Mouse (Mus musculus) MEL (cell line): Measurements from ENCODE around the gene Gm21866. TPM values are rescaled to one million over a fixed set of nuclear protein-coding genes. Genes with fewer than 3 reads are reported as not detected.
"Not testable (repeated sequence)": the region's sequence is repeated elsewhere in the genome, so short reads cannot be mapped to it uniquely, and the experiment has no call there.

Experiments used
- DNase-seq: peaks from one replicate; pipeline ENCODE4 v3.0.0; 2011; ENCODE audit warnings: low read depth, low spot score
- H3K27ac ChIP-seq: 2 replicates; pipeline ENCODE4 v1.5.1; 2012; ENCODE audit warnings: low read depth, mild to moderate bottlenecking, control low read depth, low read length, moderate library complexity; ENCODE audit not compliant: control insufficient read depth
- H3K27me3 ChIP-seq, 2 experiments: fragments of 150-350 bp in 1 of 2; sonication (generic) in 1 of 2; 2 replicates each; pipeline ENCODE4 v1.6.1; 2012; ENCODE audit warnings: low read length in 2 of 2, mild to moderate bottlenecking in 2 of 2, improper control_type of control experiment in 1 of 2, moderate library complexity in 1 of 2; ENCODE audit not compliant: insufficient read depth in 2 of 2, control insufficient read depth in 1 of 2
- H3K36me3 ChIP-seq, 2 experiments: 2 replicates each; pipeline ENCODE4 v1.6.1; 2012 to 2014; ENCODE audit warnings: low read length in 2 of 2, improper control_type of control experiment in 1 of 2, inconsistent platforms in 1 of 2, mild to moderate bottlenecking in 1 of 2; ENCODE audit not compliant: insufficient read depth in 2 of 2, control insufficient read depth in 1 of 2
- H3K4me1 ChIP-seq, 2 experiments: fragments of 150-350 bp in 1 of 2; sonication (generic) in 1 of 2; 2 replicates each; pipeline ENCODE4 v1.6.1; 2012; ENCODE audit warnings: low read length in 2 of 2, improper control_type of control experiment in 1 of 2, mild to moderate bottlenecking in 1 of 2; ENCODE audit not compliant: insufficient read depth in 2 of 2, control insufficient read depth in 1 of 2
- H3K4me3 ChIP-seq, 2 experiments: fragments of 150-350 bp in 1 of 2; sonication (generic) in 1 of 2; 2 replicates each; pipeline ENCODE4 v1.5.1; 2012; ENCODE audit warnings: low read depth in 2 of 2, low read length in 2 of 2, mild to moderate bottlenecking in 2 of 2, moderate library complexity in 2 of 2, control low read depth in 1 of 2, improper control_type of control experiment in 1 of 2; ENCODE audit not compliant: control insufficient read depth in 1 of 2, insufficient read depth in 1 of 2
- H3K79me2 ChIP-seq: 2 replicates; pipeline ENCODE4 v1.6.1; 2012; ENCODE audit warnings: mild to moderate bottlenecking, low read length, moderate library complexity; ENCODE audit not compliant: control insufficient read depth, poor library complexity, insufficient read depth
- H3K9ac ChIP-seq: 2 replicates; pipeline ENCODE4 v1.6.1; 2012; ENCODE audit warnings: low read depth, mild to moderate bottlenecking, control low read depth, low read length, moderate library complexity; ENCODE audit not compliant: control insufficient read depth, poor library complexity, severe bottlenecking
- H3K9me3 ChIP-seq: fragments of 150-350 bp; sonication (generic); replicated peaks from 2 replicates; pipeline ENCODE4 v1.6.1; 2012; ENCODE audit warnings: mild to moderate bottlenecking, low read length, improper control_type of control experiment, moderate library complexity; ENCODE audit not compliant: insufficient read depth
- polyA plus RNA-seq, 2 experiments: library from polyadenylated mRNA; stranded (reverse) in 1 of 2; unstranded in 1 of 2; fragments of >175 nt in 1 of 2; fragments of >200 nt in 1 of 2; gene quantifications; 2 replicates each; pipeline versions ENCODE4 v1.2.1 to v1.2.4; 2012; ENCODE audit warnings: low replicate concordance in 2 of 2, low read depth in 1 of 2; ENCODE audit not compliant: insufficient read length in 2 of 2, insufficient read depth in 1 of 2, missing spikeins in 1 of 2
- total RNA-seq: library from RNA; depleted of rRNA; stranded (reverse); fragments of 300-350 nt; gene quantifications from 2 replicates; pipeline ENCODE4 v1.2.3, GENCODE M21; 2012; rRNA removed

Gm21866 gene
- total RNA-seq: not detected in 2 replicates
- not detected for polyA plus RNA-seq

- not testable (repeated sequence) for H3K27me3 ChIP-seq, H3K4me3 ChIP-seq, H3K79me2 ChIP-seq, H3K9me3 ChIP-seq, H3K27ac ChIP-seq, DNase-seq, H3K9ac ChIP-seq, H3K4me1 ChIP-seq, H3K36me3 ChIP-seq
Observed at GRCm38 (mm10) chrY:13465479-13465878, at the start of gene Gm21866. Gene Gm21866 (minus strand): TSS chrY:13465579.

DNA sequence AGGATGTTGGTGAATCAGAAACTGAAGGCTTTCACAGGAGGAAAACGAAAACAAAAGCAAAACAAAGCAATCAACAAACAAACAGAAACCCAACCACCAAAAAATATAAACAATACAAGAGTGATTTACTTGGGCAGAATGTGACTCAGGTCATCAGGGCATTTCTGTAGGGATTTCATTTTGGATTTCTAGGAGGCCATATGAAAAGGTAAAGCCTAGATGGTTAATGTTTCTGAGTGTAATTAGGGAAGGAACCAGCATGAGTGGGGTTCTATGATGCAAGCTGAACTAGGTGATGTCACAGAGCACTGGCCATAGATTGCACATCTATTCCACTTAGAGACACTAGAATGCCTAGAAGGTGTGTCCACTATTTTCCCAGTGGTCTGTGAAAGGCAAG lies 28.3 kb upstream of the Gm21866 start, which contains the start of gene Gm20773:
Gene Gm20773 (plus strand): TSS at position 301 of the 400 bp plus-strand sequence.
- not testable (repeated sequence) for H3K9me3 ChIP-seq, H3K4me1 ChIP-seq, H3K27me3 ChIP-seq

More for the DNA sequence above, 28.3 kb upstream of the Gm21866 start, which contains the start of gene Gm20773:
- not testable (repeated sequence) for DNase-seq, H3K79me2 ChIP-seq, H3K27ac ChIP-seq, H3K4me3 ChIP-seq, H3K9ac ChIP-seq, H3K36me3 ChIP-seq

Other genes starting within 250 kb of the Gm21866 start
- gene Gm21828, start 241.7 kb downstream of the Gm21866 start, total RNA-seq: not detected in 2 replicates
- not detected for gene Gm21828, start 241.7 kb downstream of the Gm21866 start, polyA plus RNA-seq
- gene Gm21440, start 213.2 kb downstream of the Gm21866 start, total RNA-seq: not detected in 2 replicates
- not detected for gene Gm21440, start 213.2 kb downstream of the Gm21866 start, polyA plus RNA-seq
- gene Gm21454, start 213.1 kb downstream of the Gm21866 start, total RNA-seq: not detected in 2 replicates
- gene Gm21454, start 213.1 kb downstream of the Gm21866 start, polyA plus RNA-seq: not detected
- gene Gm21725, start 116.5 kb downstream of the Gm21866 start, total RNA-seq: not detected in 2 replicates
- not detected for gene Gm21725, start 116.5 kb downstream of the Gm21866 start, polyA plus RNA-seq
- gene Gm20773, start 28.4 kb upstream of the Gm21866 start, total RNA-seq: not detected in 2 replicates
- gene Gm20773, start 28.4 kb upstream of the Gm21866 start, polyA plus RNA-seq: not detected